Mouse (Mus musculus): ENCODE measurements around the gene Sorcs3.

DNA sequence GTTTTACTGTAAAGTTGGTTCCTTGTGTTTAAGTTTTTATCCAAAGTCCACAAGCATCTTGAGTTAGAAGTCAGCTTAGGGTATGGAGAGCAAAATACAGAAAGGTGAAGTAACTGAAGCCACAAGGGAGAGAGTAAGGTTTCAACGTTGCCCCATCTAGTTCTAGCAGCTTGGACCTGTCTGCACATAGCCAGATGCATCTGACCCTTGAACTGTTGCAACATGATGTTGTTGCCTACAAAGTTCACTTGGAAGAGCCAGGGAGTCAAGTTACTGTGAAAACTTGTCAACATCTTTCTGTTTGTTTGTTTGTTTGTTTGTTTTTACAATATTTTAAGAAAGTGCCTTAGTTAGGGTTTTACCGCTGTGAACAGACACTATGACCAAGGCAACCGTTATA is 40.5 kb upstream of the Sorcs3 start:
- no peak for TF ChIP-seq CTCF (conservative IDR thresholded peaks at IDR 0.05; ENCODE audit: low read length)
- TF ChIP-seq NANOG (IDR thresholded peaks at IDR 0.05; ENCODE audit: borderline replicate concordance, low read length): no peak
- TF ChIP-seq POU5F1 (IDR thresholded peaks at IDR 0.05; ENCODE audit: borderline replicate concordance, low read length): no peak
